Mouse (Mus musculus) fibroblast of lung, adult 2 months (primary cell): ENCODE measurements around the gene Lrrc46.

Experiments used
- DNase-seq: peaks from one replicate; pipeline ENCODE4 v3.0.0-alpha.2; 2011; ENCODE audit warnings: low read depth

Gene Lrrc46

DNA sequence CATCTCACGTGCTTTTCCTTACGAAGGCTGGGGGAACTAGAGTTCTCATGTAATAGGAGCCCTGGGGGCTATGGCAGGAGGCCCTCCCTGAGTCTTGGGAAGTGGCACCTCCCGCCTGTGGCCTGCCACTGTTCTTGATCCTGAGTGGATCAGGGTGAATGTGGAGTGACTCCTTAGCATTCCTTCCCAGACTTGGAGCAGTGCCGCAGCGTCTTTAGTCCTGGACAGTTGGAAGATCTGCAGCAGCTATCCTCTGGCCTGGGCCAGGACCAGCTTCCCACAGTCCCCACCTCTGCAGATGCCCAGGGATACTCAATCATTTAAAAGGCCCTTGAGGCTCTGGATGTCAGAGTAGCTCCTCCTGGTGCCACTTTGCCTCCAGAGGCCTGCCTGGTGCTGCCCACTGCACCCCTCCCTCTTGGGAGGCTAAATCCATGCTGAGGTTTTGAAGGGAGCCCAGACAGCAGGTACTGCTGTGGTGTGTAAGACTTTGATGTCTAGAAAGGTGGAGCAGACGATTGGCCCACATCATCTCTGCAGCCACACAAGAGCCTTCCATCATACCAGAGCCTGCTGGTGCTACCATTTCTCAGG, 8.4 kb upstream of the Lrrc46 start:
- no peak for DNase-seq

DNA sequence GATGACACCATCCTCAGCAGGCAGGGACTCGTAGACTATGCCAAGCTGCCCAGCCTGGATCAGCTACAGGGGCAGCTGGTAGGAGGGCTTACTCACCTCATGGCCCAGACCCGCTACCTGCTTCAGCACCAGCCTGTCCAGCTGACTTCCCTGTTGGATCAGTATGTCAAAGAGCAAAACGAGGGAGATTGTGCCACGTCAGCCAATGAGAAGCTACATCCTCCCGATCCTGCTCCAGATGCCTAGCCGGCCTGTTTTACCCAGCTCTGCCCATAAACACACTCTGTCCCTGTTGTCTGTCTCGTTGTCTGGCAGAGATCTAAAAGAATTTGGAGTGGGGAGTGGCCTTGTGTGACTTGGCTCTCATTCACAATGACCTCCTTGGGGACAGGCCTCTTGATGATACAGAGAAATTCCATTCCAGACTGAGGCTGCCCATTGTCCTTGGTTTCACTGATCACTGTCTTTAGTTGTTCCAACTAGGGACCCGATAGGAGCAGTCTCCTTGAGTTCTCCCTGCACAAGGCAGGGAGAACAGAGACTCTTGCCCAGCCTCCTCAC, 7.0 kb upstream of the Lrrc46 start:
- no peak for DNase-seq

DNA sequence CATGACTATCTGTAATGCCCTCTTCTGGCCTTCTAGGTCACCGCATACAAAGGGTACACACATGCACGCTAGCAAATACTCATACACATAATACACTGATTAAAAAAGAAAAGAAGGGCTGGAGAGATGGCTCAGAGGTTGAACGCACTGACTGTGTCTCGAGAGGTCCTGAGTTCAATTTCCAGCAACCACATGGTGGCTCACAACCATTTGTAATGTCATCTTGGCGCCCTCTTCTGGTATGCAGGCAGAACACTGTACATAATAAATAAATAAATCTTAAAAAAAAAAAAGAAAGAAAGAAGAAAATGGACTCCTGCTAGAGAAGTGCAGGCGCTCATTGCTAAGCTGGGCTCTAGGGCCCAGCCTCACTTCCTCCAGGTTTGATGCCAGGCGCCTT, 4.7 kb upstream of the Lrrc46 start:
- no peak for DNase-seq

DNA sequence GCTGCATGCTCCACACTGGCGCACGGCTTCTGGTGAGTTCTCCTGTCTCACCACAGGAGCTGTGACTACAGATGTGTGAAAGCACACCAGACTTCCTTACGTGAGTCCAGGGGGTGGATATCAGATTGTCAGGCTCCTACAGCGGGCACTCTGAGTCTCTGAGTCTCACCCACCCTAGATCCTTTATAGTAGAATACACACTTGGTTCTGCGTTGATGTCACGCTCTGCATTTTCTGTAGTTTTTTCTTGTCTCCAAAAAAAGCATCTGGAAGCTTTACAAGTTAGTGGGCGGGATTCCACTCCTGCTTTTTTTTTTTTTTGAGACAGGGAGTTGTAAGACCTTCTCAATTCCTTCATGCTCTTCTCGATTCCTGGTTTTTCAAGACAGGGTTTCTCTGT, 3.7 kb upstream of the Lrrc46 start:
- DNase-seq, result no peak

DNA sequence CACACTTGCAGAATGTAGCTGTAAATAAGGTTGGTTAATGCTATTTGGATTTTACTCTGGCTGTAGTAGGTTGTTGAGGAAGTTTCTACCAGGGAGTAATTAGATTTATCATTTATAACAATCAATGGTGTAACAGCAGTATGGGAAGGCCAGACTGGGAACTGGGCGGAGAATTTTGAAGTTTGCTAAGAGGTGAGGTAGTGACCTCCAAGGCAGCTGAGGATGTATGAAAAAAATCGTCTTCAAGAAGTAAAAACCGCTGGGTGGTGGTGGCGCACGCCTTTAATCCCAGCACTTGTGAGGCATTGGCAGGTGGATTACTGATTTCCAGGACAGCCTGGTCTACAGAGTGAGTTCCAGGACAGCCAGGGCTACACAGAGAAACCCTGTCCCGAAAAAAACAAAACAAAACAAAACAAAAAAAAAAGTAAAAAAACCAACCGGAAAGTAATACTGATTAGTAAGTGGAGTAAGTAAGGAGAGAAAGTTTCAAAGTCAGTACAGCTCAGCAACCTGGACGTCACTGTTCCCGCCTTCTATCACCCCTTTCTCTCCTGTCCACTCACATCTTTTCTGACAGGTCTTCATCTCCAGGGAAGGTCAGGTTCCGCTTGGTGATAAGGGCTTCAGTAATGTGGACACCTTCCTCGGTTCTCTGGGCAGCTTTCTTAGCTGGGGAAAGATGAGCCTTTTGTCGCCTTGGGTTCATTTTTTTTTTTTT, 746 bp downstream of the Lrrc46 start:
- DNase-seq, result no peak

DNA sequence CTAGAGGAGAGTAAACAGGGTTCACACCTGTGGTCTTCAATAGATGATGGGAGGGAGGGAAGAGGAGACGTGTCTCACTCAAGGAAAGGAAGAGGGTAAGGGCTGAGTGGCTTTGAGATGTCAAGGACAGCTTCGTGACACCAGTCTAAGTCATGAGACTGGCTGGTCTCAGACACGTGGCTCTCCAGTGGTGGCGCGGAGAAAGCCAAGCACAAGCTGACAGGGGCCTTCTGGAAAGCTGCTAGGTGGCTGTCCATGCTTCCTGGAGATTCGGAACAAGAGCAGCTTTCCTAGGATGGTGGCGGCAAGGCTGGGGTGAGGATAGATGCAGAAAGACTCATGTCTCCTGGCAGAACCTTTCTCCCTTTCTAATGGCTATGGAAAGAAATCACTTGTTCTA, 2.3 kb downstream of the Lrrc46 start:
- DNase-seq, result no peak

DNA sequence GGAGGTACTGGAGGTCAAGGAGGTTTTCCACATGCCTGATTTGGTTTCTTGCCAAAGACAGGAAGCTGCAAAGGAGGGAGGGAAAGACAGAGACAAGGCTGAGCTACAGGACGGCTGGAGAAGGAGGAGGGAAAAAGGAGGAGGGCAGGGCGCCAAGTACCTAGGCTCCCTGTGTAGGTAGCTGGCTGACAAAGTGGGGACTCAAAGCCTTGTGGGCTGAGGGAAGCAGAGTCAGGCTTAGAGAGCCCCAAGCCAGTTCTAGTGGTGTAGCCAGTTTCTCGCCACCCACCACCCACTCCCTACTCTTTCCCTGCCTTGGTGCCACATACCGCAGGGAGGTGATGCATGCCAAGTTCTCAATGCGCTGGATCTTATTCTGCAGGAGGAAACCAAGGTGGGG, 5.1 kb downstream of the Lrrc46 start:
- no peak for DNase-seq

DNA sequence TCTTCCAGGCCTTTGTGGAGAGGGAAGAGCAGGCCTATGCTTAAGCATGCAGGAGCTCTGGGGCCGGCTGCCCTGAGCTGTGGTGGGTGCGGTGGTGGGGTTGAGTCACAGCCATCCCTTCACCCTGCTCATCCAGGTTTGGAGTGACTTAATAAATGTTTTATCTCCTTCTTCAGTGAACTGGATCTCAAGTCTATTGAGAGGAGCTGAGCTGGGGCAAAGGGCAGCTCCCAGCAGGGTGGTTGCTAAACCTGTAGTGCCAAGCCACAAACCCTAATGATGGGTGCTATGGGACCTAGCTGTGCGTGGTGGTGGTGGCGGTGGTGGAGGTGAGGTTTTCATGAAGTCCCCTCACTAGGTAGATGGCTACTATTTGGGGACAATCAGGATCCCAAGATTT, 7.4 kb downstream of the Lrrc46 start:
- no peak for DNase-seq

DNA sequence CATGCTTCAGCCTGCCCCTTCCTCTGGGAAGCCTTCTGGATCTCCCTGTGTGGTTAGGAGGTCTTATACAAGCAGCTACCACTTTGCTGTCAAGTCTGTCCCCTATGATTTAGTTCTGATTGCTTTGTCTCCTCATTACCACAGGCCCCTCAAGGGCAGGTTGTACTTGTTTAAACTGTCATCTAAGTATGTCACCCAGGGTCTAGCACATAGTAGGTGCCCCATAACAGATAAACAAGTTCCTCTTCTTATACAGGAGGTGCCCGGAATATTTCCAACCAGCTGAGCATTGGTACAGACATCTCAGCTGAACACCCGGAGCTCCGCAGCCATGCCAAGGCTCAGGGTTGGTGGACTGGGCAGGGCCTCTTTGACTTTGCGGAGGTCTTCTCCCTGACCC, 8.7 kb downstream of the Lrrc46 start:
- no peak for DNase-seq

DNA sequence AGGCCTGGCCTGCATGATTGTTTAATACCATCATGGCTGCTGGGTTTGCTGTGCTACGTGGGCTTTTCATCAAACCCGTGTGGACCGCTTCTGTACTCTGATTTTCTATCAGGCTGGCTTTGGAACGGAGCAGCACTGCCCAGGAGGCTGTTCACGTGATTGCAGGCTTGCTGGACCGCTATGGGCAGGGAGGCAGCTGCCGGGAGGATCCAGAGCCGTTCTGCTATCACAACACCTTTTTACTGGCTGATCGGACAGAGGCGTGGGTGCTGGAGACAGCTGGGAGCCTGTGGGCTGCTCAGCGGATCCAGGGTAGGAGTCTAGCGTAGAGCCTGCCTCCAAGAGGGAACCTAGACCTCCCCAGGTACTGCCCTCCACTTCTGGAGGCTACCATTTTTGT, 9.2 kb downstream of the Lrrc46 start:
- DNase-seq, result no peak

DNA sequence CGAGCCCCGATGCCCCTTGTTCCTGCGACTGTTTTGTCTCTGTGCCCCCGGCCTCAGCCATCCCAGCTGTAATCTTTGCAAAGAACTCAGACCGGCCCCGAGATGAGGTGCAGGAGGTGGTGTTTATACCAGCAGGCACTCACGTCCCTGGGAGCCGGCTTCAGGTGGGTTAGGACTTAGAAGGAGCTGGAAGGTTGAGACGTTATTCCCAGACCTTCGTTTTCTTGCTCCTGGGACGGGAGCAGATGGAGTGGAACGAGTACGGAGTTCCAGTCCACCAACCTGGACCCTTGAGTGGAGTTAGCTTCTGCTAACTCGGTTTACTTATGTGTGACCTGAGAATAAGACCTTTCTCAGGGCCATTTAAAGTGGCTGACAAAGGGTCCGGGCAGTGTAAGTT, 10.8 kb downstream of the Lrrc46 start:
- no peak for DNase-seq

DNA sequence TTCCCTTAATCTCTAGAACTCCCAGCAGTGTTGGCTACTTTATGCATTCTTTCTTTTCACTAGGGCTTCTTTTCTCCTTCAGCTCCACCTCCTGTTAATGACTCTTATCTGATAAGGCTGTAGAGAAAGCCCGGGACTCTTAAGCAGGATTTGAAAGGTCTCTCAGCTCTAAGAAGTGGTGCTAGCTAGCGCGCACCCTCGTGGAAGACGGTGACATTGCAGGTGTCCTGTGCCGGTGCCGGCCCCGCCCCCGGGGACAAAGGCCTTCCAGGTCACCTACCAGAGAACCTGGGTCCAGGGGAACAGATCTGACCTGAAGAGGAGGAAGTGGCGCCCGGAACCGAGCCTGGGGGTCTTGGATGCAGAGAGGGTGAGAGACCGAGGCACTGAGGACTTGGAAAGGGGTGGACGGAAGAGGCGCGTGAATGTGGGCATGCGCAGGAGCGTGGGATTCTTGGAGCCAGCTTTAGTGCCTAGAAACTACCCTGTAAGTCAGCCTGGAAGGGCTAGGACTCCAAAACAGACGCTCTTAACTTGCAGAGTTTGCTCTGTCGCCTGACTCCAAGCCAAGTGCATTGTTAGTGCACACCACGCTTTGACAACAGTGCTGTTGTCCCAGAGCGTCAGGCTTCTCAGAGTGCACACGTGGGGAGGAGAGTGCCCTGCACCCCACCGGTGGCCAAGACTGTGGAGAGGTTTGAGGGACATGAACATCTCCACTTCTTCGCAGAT, 11.4 kb downstream of the Lrrc46 start, which contains the start of gene Scrn2:
Gene Scrn2, plus strand, starts transcription at position 253 of the 732 bp plus-strand sequence.
- peak; percentile 73 for DNase-seq

DNA sequence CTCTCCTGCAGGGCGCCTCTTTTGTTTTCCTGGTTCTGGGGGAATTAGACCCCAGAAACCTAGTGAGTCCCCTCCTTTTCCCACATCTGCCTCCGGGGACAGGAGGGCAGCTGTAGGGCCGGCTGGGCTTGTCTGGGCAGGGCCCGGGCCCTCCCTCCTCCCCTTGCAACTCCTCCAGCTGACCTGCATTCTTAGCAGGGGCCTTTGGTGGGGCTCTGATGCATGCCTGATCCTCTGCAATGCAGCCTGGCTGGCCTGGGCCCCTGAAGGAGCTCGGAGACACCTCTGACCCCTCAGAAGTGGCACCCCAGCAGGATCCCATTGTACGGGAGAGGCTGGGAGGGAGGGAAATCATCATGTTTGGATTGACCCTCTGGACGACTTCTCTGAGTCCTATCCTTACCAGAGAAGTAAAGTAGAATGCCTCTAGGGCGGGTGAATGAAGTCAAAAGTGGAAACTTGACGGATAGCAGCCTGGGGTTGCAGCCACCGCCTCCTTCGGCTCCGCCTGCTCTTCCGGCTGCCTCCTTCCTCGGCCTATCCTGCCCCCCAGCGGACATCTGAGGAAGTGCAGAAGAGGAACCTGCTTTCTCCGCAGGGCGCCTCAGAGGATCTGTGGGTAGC, 15.4 kb downstream of the Lrrc46 start:
- peak; percentile 65 for DNase-seq

DNA sequence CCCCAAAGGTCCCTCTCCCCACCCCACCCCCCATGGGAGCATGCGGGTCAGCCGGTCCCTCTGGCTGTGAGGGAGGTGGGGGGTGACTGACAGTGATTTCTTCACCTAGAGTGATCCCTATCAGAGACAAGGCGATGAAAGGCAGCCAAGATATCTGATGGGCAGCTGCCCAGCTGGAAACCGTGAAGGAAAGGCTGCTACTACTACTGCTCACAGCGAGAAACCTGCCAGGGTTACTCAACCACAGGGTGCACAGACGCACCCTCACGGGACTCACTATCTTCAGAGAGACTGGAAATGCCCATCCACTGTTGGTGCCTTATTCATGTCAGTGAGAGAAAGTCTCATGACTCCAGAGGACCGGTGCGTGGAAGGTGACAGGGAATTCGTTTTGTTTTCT, 16.2 kb downstream of the Lrrc46 start:
- no peak for DNase-seq

DNA sequence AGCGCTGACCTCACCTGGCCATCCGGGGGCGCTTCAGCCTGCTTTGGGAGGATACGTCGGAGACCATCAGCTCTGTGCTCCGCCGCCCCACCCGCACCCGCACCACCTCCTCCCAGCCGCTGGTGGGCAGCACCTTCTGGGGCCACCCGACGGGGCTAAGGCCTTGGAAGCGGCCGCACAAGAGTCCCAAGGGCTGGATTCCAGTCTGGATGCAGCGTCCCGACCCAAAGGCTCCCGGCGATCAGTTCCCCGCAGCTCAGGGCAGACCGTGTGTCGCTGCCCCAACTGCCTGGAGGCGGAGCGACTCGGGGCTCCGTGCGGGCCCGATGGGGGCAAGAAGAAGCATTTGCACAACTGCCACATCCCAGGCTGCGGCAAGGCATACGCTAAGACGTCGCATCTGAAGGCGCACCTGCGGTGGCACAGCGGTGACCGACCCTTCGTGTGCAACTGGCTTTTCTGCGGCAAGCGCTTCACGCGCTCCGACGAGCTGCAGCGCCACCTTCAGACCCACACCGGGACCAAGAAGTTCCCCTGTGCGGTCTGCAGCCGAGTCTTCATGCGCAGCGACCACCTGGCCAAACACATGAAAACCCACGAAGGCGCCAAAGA, 19.2 kb downstream of the Lrrc46 start:
- DNase-seq, result no peak

DNA sequence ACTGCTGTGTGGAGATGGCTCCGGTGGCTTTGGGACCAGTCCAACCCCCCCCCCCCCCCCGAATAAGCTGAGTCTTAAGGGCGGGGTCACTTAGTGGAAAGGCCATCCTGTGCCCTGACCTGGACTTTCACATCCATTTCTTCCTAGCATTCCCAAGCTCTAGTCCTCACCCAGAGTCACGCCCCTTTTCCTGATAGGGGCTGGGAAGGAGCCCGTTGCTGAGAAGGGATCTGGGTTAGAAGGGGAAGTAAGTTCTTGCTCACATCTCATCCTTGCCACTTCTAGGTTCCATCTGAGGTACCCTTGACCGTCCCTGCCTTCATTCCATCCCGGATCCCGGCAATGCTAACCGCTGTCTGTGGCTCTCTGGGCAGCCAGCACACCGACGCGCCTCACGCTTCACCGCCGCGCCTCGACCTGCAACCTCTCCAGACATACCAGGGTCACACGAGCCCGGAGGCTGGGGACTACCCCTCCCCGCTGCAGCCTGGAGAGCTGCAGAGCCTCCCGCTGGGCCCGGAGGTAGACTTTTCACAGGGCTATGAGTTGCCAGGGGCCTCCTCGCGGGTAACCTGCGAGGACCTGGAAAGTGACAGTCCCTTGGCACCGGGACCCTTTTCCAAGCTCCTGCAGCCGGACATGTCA, 20.0 kb downstream of the Lrrc46 start:
- DNase-seq, result no peak

DNA sequence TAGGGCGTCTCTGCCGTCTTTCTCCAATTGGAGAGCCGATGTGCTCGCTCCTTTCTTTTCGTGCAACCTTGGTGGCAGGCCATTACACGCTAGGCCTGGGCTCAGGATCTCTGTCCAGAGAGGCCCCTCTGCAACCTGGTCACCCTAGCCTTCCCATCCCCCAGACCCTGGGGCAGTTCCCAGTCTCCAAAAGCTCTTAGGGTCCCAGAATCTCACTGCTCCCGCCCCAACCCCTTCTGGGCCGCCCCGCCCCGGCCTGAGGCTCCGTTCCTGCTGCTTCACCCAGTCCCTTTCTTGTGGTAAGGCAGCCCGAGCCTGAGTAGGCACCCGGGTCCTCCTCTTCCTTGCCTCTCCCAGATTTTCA, 21.9 kb downstream of the Lrrc46 start:
- DNase-seq, result no peak

DNA sequence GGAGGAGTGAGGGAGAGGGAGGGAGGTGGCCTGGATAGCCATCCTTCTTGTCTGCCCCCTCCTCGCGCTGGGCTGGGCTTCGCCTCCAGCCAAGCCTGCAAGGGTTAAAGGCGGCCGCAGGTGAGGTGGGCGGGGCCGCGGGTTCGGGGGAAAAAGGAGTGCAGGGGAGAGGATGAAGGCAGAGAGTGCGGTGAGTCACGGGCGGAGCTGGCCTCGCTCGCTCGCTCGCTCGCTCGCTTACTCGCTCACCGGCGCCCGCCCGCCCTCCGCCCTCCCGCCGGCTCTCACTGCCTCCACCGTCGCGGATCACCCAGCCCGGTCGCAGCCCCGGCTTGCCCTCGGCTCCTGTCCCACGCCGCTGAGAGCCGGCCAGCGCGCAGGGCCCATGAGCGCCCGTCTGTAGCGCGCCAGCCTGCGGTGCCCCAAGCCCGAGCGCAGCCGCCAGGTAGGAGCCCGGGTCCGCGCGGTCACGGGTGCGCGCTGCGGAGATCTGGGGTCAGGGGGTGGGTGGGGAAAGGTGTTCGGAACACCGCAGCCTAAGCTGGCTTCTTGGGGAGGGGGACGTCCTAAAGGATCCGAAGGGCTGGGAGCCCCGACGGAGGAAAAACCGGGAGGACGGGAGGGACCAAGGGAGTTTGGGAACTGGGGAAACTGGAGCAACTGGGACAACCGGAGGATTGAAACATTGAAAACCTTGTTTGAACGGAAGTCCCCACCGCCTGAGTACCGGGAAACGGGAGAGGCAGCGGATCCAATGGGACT, 22.4 kb downstream of the Lrrc46 start:
- no peak for DNase-seq

DNA sequence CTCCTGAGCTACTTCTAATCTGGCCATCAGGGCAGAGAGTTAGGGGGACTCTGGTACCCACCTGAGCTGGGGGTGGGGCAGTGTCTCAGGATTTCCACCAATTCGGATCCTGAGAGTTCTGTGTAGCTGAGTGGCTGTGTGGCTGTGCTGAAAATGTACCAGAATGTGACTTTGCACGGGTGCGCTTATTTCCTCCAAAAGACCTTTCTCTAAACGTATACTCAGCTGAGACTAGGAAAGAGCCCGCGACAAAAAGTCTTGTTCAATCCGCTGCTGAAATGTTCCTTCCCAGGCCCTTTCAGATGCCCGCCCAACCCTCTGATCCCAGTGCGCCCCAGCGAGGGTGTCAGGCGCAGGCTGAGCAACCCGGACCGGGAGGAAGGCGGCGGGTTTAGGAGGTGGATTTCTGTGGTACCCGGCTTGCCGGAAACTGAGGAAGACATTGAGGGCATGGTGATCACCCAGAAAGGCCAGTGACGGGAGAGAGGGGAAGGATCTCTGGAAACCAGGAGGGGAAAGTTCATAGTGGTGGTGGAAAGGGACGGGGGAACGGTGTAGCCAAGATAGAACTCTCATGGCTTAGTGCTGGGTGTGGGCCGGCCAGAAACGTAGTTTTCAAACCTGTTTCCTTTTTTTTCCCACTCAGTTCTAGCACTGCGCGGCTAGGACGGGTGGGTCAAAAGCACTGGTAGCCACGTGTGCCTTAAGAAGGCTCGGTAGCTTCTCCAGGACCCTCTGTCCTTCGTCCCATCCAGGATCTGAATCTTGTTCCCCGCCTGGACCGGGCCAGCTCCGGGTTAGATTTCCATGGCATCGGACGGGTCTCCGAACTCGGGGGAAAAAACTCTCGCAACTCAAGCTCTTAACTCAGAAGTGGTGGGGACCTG, 23.3 kb downstream of the Lrrc46 start:
- DNase-seq, result no peak

DNA sequence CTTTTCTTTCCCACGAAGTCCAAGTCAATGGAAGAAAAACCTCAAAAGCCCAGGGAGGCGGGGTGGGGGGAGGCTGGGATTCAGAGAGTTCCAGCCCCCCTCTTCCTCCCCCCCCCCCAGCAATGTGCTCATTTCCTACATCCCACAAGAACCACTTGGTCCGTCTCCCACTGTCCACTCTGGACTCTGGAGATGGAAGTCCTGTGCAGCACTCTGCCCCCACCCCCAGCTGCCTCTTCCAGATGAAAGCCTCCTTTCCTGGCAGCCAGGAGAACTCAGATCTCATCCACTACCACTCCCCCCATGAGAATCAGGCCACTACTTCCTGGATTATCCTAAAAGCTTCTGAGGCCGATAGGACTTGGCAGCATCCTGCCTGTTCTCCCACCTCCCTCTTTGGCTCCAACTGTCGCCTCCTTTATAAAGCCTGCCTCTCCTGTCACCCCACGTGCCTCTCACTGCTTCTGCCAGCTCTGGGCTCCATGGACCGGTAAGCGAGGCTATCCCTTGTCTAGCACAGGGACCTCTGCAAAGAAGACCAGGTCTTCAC, 28.0 kb downstream of the Lrrc46 start, which contains the start of gene Sp6:
Gene Sp6, plus strand, starts transcription at position 274 of the 550 bp plus-strand sequence.
- DNase-seq, result no peak
